Mouse (Mus musculus): Measurements from ENCODE around the gene Smg7. TPM values are rescaled to one million over a fixed set of nuclear protein-coding genes. Genes with fewer than 3 reads are reported as not detected.

The Smg7 gene
- total and polyA plus RNA-seq, 2 experiments from 2014 or later = 26.9 to 65.0 TPM

DNA sequence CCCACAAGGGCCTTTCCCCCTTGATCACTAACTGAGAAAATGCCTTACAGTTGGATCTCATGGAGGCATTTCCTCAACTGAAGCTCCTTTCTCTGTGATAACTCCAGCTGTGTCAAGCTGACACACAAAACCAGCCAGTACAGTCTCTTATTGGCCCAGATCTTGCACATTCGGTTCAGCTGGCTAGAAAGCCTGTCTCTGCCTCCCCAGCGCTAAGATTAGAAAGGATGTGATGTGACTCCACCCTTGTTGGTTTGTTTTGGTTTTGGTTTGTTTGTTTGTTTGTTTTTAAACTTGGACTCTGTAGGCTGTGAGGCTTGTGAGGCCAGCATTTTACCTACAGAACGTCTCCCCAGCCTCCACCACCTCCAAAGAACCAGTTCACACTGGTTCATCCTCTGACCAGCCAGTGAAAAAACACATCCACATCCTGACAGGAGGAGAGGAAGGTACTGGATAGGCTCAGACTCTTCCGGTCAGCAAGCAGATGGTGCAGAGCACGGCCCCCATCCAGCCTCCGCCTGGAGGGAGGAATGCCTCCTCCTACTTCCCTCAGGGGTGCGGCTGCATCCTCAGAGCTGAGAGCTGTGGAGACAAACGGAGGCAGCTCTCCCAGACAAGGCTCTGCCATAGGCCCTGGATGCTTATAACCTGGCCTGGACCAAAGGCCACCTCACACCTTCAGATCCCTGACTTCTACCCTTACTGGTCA is 92.7 kb downstream of the Smg7 start:
- 31% methylated on average over 8 of the region's 8 CpGs for WGBS
- Histone ChIP-seq H3K4me1 (ENCODE audit: insufficient read depth, low read length) (peaks cover 5% of the 10 kb centered on the region; the same call in 1 of the 2 replicates), H3K27me3 (ENCODE audit: insufficient read depth, low read length) (no peaks in the 10 kb centered on the region), H3K4me3 (ENCODE audit: low read length) (no peak overlapping the region), H3K9me3 (ENCODE audit: low read length) (no peaks in the 10 kb centered on the region), H3K9ac (replicated peaks; ENCODE audit: low read length) (no peak overlapping the region), H3K36me3 (ENCODE audit: insufficient read depth, low read length) (no peaks in the 10 kb centered on the region), H3K4me2 (ENCODE audit: low read depth, low read length) (no peak overlapping the region), H3K27ac (peak overlapping the region; percentile 36; the same call in 1 of the 2 replicates)
- TF ChIP-seq CTCF (IDR thresholded peaks at IDR 0.05; ENCODE audit: low read depth) = no peak
- peak; percentile 76; the same call in 1 of the 2 replicates for ATAC-seq
- DNase-seq (ENCODE audit: low spot score) = no peak

- Histone ChIP-seq H3K27ac (no peak overlapping the region), H3K4me1 (ENCODE audit: insufficient read depth, low read length) (peaks cover 5% of the 10 kb centered on the region; the same call in 1 of the 2 replicates), H3K9ac (replicated peaks; ENCODE audit: low read length) (no peak overlapping the region), H3K9me3 (ENCODE audit: low read length) (no peaks in the 10 kb centered on the region), H3K36me3 (ENCODE audit: insufficient read depth, low read length) (no peaks in the 10 kb centered on the region), H3K27me3 (ENCODE audit: insufficient read depth, low read length) (no peaks in the 10 kb centered on the region), H3K4me3 (ENCODE audit: low read length) (no peak overlapping the region), H3K4me2 (ENCODE audit: low read depth, low read length) (no peak overlapping the region)
- no peak for DNase-seq (ENCODE audit: low spot score)
- 97% methylated on average over 2 of the region's 2 CpGs for WGBS
- no peak for ATAC-seq
- no peak for TF ChIP-seq CTCF (IDR thresholded peaks at IDR 0.05; ENCODE audit: low read depth)
These were observed 94.1 kb downstream of the Smg7 start for GRCm38 (mm10) chr1:152808392-152808680.

- no peak overlapping the region for H3K4me2 ChIP-seq (ENCODE audit: low read depth, low read length)
- 80% methylated on average over 18 of the region's 18 CpGs for WGBS
- no peak overlapping the region for H3K4me3 ChIP-seq (ENCODE audit: low read length)
- peaks cover 5% of the 10 kb centered on the region; the same call in 1 of the 2 replicates for H3K4me1 ChIP-seq (ENCODE audit: insufficient read depth, low read length)
- no peaks in the 10 kb centered on the region for H3K27me3 ChIP-seq (ENCODE audit: insufficient read depth, low read length)
- DNase-seq (ENCODE audit: low spot score) = no peak
- no peak for TF ChIP-seq CTCF (IDR thresholded peaks at IDR 0.05; ENCODE audit: low read depth)
- H3K9me3 ChIP-seq (ENCODE audit: low read length) = no peaks in the 10 kb centered on the region
- no peak for ATAC-seq
- H3K27ac ChIP-seq = no peak overlapping the region
- H3K36me3 ChIP-seq (ENCODE audit: insufficient read depth, low read length) = no peaks in the 10 kb centered on the region
- no peak overlapping the region for H3K9ac ChIP-seq (replicated peaks; ENCODE audit: low read length)
These were observed 94.6 kb downstream of the Smg7 start for GRCm38 (mm10) chr1:152807619-152808391.

- H3K4me2 ChIP-seq (ENCODE audit: low read depth, low read length) = no peak overlapping the region
- no peak for DNase-seq (ENCODE audit: low spot score)
- H3K27me3 ChIP-seq (ENCODE audit: insufficient read depth, low read length) = no peaks in the 10 kb centered on the region
- no peak overlapping the region for H3K27ac ChIP-seq
- 87% methylated on average over 6 of the region's 6 CpGs for WGBS
- no peak for ATAC-seq
- no peaks in the 10 kb centered on the region for H3K9me3 ChIP-seq (ENCODE audit: low read length)
- no peak for TF ChIP-seq CTCF (IDR thresholded peaks at IDR 0.05; ENCODE audit: low read depth)
- H3K4me1 ChIP-seq (ENCODE audit: insufficient read depth, low read length) = peaks cover 4% of the 10 kb centered on the region; the same call in 1 of the 2 replicates
- H3K4me3 ChIP-seq (ENCODE audit: low read length) = no peak overlapping the region
- H3K36me3 ChIP-seq (ENCODE audit: insufficient read depth, low read length) = no peaks in the 10 kb centered on the region
- H3K9ac ChIP-seq (replicated peaks; ENCODE audit: low read length) = no peak overlapping the region
These were observed 97.5 kb downstream of the Smg7 start for GRCm38 (mm10) chr1:152804907-152805306.

DNA sequence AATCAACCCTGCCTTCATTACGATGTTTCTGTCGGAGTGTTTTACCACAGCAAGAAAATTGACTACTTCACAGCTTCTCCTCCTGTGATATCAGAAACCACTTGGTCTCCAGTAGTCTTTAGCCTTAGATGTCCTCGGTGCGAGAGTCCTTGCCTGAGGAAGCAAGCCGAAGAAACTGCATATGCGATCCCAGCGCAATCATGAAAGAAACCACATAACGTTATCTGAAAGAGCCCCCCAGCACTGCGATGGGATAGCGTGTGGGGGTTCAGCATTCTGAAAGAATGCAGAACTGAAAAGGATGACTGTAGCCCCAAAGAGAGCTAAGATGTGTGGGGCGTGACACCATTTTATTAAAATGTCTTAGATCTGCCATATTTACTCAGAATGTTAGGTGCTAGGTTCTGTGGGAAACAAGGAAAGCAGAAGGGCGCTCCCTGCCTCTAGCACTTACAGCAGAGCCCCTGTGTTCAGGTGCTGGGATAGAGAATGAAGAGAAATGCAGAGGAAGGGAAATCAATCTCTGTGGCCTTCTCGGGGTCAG is 101.7 kb downstream of the Smg7 start:
- TF ChIP-seq CTCF (IDR thresholded peaks at IDR 0.05; ENCODE audit: low read depth) = no peak
- Histone ChIP-seq H3K9ac (replicated peaks; ENCODE audit: low read length) (no peak overlapping the region), H3K27ac (no peak overlapping the region), H3K9me3 (ENCODE audit: low read length) (no peaks in the 10 kb centered on the region), H3K4me3 (ENCODE audit: low read length) (no peak overlapping the region), H3K4me2 (ENCODE audit: low read depth, low read length) (no peak overlapping the region), H3K36me3 (ENCODE audit: insufficient read depth, low read length) (no peaks in the 10 kb centered on the region), H3K4me1 (ENCODE audit: insufficient read depth, low read length) (no peaks in the 10 kb centered on the region), H3K27me3 (ENCODE audit: insufficient read depth, low read length) (no peaks in the 10 kb centered on the region)
- DNase-seq (ENCODE audit: low spot score) (no peak), ATAC-seq (no peak)
- WGBS = 87% methylated on average over 13 of the region's 13 CpGs

- Histone ChIP-seq H3K4me3 (ENCODE audit: low read length) (no peak within 1 kb of the TSS), H3K4me2 (ENCODE audit: low read depth, low read length) (no peak within 1 kb of the TSS), H3K9ac (replicated peaks; ENCODE audit: low read length) (no peak within 1 kb of the TSS), H3K27ac (no peak within 1 kb of the TSS), H3K9me3 (ENCODE audit: low read length) (no peaks in the 10 kb centered on the region), H3K36me3 (ENCODE audit: insufficient read depth, low read length) (no peaks in the 10 kb centered on the region), H3K4me1 (ENCODE audit: insufficient read depth, low read length) (no peaks in the 10 kb centered on the region), H3K27me3 (ENCODE audit: insufficient read depth, low read length) (no peaks in the 10 kb centered on the region)
- TF ChIP-seq CTCF (IDR thresholded peaks at IDR 0.05; ENCODE audit: low read depth) = no peak
- WGBS = 21% methylated on average over 2 of the region's 2 CpGs
- ATAC-seq = 0 out of 2 replicates have a peak, but pooled peaks have one; percentile 59
- DNase-seq (ENCODE audit: low spot score) = peak; percentile 19
These were observed 102.5 kb downstream of the Smg7 start, which contains the start of gene Ncf2 for GRCm38 (mm10) chr1:152799897-152800296. TSS of gene Ncf2 (plus strand) at chr1:152800194.
